Mouse (Mus musculus): ENCODE data around the gene Diexf. TPM values are rescaled to one million over a fixed set of nuclear protein-coding genes. Genes with fewer than 3 reads are reported as not detected.
A peak's percentile ranks its signal among the peaks of the same experiment; 100 is the strongest.

The Diexf gene
- polyA plus RNA-seq, 1 experiment from 2014 or later, result 10.6 TPM

DNA sequence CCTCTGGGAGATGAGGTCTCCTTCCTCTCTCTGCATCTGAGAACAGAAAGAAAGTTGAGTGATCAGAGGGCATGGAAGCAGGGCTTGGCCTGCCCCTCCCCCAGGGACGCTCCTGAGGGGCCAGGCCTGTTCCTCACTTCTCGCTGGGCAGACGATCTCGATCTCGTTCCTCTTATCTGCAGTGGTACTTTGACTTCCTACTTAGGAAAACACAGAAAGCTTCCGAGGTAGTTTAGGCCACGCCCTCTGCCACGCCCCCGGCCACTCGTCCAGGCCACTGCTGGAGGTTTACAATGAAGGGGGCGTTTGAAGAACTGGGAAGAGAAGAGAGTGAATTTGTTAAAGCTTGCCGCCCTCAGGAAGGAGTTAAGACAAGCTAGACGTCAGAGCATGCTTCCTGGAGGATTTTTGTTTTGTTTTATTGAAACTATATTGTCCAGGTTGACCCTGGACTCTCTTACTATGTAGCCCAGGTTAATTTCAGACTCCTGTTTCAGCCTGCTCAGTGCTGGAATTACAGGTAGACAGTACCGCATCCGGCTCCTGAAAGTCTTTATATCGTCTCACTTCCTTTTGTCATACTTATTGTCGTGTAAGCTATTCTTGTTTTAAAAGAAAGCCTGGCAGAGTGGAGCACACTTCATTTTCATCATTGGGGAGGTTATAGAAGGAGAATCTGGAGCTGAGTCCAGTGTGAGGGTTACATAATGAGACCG is 30.4 kb upstream of the Diexf start:
- Histone ChIP-seq H3K27ac (ENCODE audit: low read length) (peak overlapping the region; percentile 10; the same call in 1 of the 2 replicates), H3K9me3 (ENCODE audit: control insufficient read depth, low read depth, low read length) (no peaks in the 10 kb centered on the region), H3K4me3 (ENCODE audit: low read depth, low read length) (peak overlapping the region; percentile 16), H3K27me3 (ENCODE audit: control insufficient read depth, insufficient read depth, low read length) (no peaks in the 10 kb centered on the region), H3K9ac (replicated peaks; ENCODE audit: low read depth, low read length) (0 out of 2 replicates have a peak overlapping the region, but pooled peaks have one; percentile 10), H3K36me3 (ENCODE audit: control insufficient read depth, insufficient read depth, low read length) (no peaks in the 10 kb centered on the region; the same call in 1 of the 2 replicates), H3K4me2 (replicated peaks; ENCODE audit: low read depth, low read length) (peak overlapping the region; percentile 49), H3K4me1 (ENCODE audit: control insufficient read depth, insufficient read depth, low read length) (peaks cover 29% of the 10 kb centered on the region)
- WGBS, result 14% methylated on average over 18 of the region's 18 CpGs
- ATAC-seq (ENCODE audit: insufficient number of reproducible peaks, insufficient read depth, low FRiP score, low read depth), result peak; percentile 66; the same call in 1 of the 2 replicates

DNA sequence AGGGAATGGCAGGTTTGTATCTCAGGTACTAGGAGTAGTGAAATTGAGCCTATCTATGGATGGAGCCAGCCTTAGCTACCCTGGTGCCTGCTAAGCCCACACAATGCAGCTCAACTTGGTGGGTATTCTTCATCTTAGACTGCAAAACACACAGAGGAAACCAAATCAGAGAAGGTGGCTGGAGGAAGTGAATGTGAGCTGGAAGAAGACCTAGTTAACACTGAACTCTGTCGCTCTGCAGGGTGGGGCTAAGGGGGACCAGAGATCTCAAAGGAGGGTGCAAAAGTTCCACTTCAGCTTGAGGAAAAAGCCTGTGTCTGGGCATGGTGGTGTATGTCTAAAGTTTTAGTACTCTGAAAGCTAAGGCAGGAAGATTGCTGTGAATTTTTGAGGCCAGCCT is 29.5 kb upstream of the Diexf start:
- Histone ChIP-seq H3K4me1 (ENCODE audit: control insufficient read depth, insufficient read depth, low read length) (peaks cover 31% of the 10 kb centered on the region), H3K4me3 (ENCODE audit: low read depth, low read length) (no peak overlapping the region), H3K9ac (replicated peaks; ENCODE audit: low read depth, low read length) (no peak overlapping the region), H3K4me2 (replicated peaks; ENCODE audit: low read depth, low read length) (peak overlapping the region; percentile 49; the same call in 1 of the 2 replicates), H3K9me3 (ENCODE audit: control insufficient read depth, low read depth, low read length) (no peaks in the 10 kb centered on the region), H3K36me3 (ENCODE audit: control insufficient read depth, insufficient read depth, low read length) (no peaks in the 10 kb centered on the region), H3K27me3 (ENCODE audit: control insufficient read depth, insufficient read depth, low read length) (no peaks in the 10 kb centered on the region), H3K27ac (ENCODE audit: low read length) (no peak overlapping the region)
- WGBS, result 48% methylated on average over 1 of the region's 1 CpGs
- no peak for ATAC-seq (ENCODE audit: insufficient number of reproducible peaks, insufficient read depth, low FRiP score, low read depth)

DNA sequence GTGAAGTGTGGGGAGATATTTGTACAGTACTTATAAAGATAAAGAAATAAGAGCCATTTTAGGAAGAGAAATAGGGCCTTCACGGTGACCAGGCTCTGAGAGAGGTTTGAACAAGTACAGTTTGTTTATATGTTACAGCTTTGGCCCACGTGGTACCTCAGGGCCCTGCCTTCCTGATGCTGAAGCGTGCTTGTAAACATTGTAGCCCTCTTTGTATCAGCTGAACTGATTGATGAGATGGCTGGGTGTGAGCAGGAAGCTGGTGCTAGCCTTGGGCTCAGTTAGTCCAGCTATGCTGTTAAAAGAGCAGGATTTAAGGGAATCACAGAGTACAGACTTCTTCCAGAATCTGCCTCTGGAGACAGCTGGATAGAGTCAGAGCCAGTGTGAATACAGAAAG is 29.1 kb upstream of the Diexf start:
- Histone ChIP-seq H3K4me2 (replicated peaks; ENCODE audit: low read depth, low read length) (no peak overlapping the region), H3K9me3 (ENCODE audit: control insufficient read depth, low read depth, low read length) (no peaks in the 10 kb centered on the region), H3K36me3 (ENCODE audit: control insufficient read depth, insufficient read depth, low read length) (no peaks in the 10 kb centered on the region), H3K4me3 (ENCODE audit: low read depth, low read length) (no peak overlapping the region), H3K4me1 (ENCODE audit: control insufficient read depth, insufficient read depth, low read length) (peaks cover 31% of the 10 kb centered on the region), H3K27ac (ENCODE audit: low read length) (no peak overlapping the region), H3K27me3 (ENCODE audit: control insufficient read depth, insufficient read depth, low read length) (no peaks in the 10 kb centered on the region), H3K9ac (replicated peaks; ENCODE audit: low read depth, low read length) (no peak overlapping the region)
- WGBS, result 10% methylated on average over 3 of the region's 3 CpGs
- ATAC-seq (ENCODE audit: insufficient number of reproducible peaks, insufficient read depth, low FRiP score, low read depth), result no peak

DNA sequence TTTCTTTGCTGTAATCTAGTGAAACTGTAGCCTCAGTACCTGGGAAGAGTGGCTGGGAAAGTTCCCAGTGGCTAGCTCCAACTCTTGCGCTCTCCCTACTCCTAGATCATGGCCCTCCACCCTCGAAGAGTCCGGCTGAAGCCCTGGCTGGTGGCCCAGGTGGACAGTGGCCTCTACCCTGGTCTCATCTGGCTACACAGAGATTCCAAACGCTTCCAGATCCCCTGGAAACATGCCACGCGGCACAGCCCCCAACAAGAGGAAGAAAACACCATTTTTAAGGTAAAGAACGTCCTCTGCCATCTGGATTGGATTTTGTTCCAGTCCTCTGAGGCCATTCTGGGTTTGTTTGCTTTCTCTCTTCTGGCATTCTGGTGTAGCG is 27.0 kb upstream of the Diexf start:
- H3K36me3 ChIP-seq (ENCODE audit: control insufficient read depth, insufficient read depth, low read length), result no peaks in the 10 kb centered on the region
- no peaks in the 10 kb centered on the region for H3K9me3 ChIP-seq (ENCODE audit: control insufficient read depth, low read depth, low read length)
- H3K27ac ChIP-seq (ENCODE audit: low read length), result peak overlapping the region; percentile 56; the same call in 1 of the 2 replicates
- no peak overlapping the region for H3K4me3 ChIP-seq (ENCODE audit: low read depth, low read length)
- ATAC-seq (ENCODE audit: insufficient number of reproducible peaks, insufficient read depth, low FRiP score, low read depth), result no peak
- H3K27me3 ChIP-seq (ENCODE audit: control insufficient read depth, insufficient read depth, low read length), result peaks cover 9% of the 10 kb centered on the region; the same call in 1 of the 2 replicates
- H3K9ac ChIP-seq (replicated peaks; ENCODE audit: low read depth, low read length), result no peak overlapping the region
- no peak overlapping the region; the same call in 1 of the 2 replicates for H3K4me2 ChIP-seq (replicated peaks; ENCODE audit: low read depth, low read length)
- H3K4me1 ChIP-seq (ENCODE audit: control insufficient read depth, insufficient read depth, low read length), result peaks cover 38% of the 10 kb centered on the region
- 73% methylated on average over 8 of the region's 8 CpGs for WGBS

DNA sequence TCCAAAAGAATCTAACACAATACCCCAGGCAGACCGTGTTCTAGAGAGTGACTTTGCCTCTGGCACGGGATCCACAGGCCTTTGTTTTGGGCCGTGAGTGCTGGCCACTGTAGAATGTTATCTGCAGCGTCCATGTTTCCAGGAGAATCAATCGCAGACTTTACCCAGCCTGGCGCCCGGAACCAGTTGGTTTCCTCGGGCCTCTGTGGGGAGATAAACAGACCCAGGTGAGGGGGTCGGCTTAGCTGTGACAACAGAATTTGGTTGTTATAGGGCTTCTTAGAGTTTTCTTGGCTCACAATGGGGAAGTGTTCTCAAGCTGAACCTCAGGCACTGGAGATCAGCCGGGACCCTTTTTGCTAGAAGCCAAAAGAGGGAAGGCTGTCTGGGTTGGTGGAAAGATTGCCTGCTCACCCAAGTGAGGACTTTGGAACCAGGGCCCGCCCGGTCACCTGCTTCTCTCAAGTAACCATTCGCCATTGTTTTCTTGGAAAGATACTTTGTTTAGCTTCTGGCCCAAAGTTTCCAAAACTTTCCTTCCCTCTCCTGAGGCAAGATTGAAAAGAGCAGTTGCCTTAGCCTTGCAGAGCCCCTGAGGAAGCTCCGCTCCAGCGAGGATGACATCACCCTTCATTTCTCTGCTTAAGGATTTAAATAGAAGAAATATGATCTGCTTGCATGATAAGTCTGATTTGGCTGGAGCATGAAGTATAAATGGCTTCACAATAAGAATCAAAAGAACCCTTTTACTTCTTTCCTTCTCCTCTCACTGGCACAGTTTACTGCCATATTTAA is 26.4 kb upstream of the Diexf start:
- peaks cover 9% of the 10 kb centered on the region; the same call in 1 of the 2 replicates for H3K27me3 ChIP-seq (ENCODE audit: control insufficient read depth, insufficient read depth, low read length)
- no peak for ATAC-seq (ENCODE audit: insufficient number of reproducible peaks, insufficient read depth, low FRiP score, low read depth)
- peak overlapping the region; percentile 56 for H3K27ac ChIP-seq (ENCODE audit: low read length)
- H3K9me3 ChIP-seq (ENCODE audit: control insufficient read depth, low read depth, low read length), result no peaks in the 10 kb centered on the region
- H3K4me2 ChIP-seq (replicated peaks; ENCODE audit: low read depth, low read length), result peak overlapping the region; percentile 13
- no peaks in the 10 kb centered on the region for H3K36me3 ChIP-seq (ENCODE audit: control insufficient read depth, insufficient read depth, low read length)
- H3K4me3 ChIP-seq (ENCODE audit: low read depth, low read length), result no peak overlapping the region
- H3K4me1 ChIP-seq (ENCODE audit: control insufficient read depth, insufficient read depth, low read length), result peaks cover 38% of the 10 kb centered on the region
- H3K9ac ChIP-seq (replicated peaks; ENCODE audit: low read depth, low read length), result no peak overlapping the region
- WGBS, result 61% methylated on average over 15 of the region's 15 CpGs

DNA sequence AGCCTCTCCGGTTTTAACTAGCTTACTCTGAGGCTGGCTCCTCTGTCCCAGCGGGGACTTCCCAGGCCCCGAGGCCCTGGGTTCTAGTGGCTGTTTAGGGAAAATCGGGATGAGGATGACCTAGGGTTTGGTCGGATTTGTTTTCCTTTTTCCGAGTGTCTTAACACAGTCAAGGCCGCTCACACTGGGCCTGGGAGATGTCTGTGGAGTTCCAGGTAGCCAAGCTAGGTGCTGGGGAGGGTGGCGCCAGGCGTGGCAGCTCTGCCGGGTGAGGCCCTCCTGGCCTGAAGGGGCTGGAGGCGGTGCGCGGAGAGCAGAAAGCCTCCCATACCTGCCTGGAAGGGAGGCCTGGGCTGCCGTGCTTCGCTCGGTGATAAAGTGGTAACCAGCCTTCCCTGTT is 23.5 kb upstream of the Diexf start:
- peaks cover 19% of the 10 kb centered on the region; the same call in 1 of the 2 replicates for H3K4me1 ChIP-seq (ENCODE audit: control insufficient read depth, insufficient read depth, low read length)
- 24% methylated on average over 16 of the region's 16 CpGs for WGBS
- no peaks in the 10 kb centered on the region for H3K36me3 ChIP-seq (ENCODE audit: control insufficient read depth, insufficient read depth, low read length)
- peak overlapping the region; percentile 26; the same call in 1 of the 2 replicates for H3K9ac ChIP-seq (replicated peaks; ENCODE audit: low read depth, low read length)
- ATAC-seq (ENCODE audit: insufficient number of reproducible peaks, insufficient read depth, low FRiP score, low read depth), result peak; percentile 50
- H3K4me2 ChIP-seq (replicated peaks; ENCODE audit: low read depth, low read length), result peak overlapping the region; percentile 55
- H3K4me3 ChIP-seq (ENCODE audit: low read depth, low read length), result peak overlapping the region; percentile 42
- H3K27me3 ChIP-seq (ENCODE audit: control insufficient read depth, insufficient read depth, low read length), result peaks cover 9% of the 10 kb centered on the region; the same call in 1 of the 2 replicates
- peak overlapping the region; percentile 58; the same call in 1 of the 2 replicates for H3K27ac ChIP-seq (ENCODE audit: low read length)
- no peaks in the 10 kb centered on the region for H3K9me3 ChIP-seq (ENCODE audit: control insufficient read depth, low read depth, low read length)

DNA sequence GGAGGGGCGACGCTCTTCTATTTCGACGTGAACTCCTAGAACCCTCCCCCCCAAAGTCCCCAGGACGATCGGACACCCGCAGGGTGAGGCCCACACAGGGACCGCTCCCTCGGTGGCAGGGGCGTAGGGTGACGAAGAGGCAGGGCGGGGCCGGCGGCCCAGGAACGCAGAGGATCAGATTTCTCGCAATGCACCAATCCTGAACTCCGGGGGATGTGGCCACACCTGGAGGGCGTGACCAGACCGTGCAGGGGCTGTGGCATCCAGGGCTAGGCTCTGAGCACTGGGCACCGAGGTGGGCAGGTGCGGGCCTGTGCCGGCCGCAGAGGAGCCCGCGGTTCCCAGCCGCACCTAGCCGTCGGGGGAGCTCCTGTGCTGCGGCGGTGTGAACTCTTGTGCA is 22.8 kb upstream of the Diexf start, which contains the start of gene Irf6:
Gene Irf6 (plus strand): TSS at position 240 of the 400 bp plus-strand sequence.
- Histone ChIP-seq H3K4me3 (ENCODE audit: low read depth, low read length) (peak within 1 kb of the TSS; percentile 42), H3K4me1 (ENCODE audit: control insufficient read depth, insufficient read depth, low read length) (peaks cover 19% of the 10 kb centered on the region; the same call in 1 of the 2 replicates), H3K36me3 (ENCODE audit: control insufficient read depth, insufficient read depth, low read length) (no peaks in the 10 kb centered on the region), H3K9ac (replicated peaks; ENCODE audit: low read depth, low read length) (peak within 1 kb of the TSS; percentile 26; the same call in 1 of the 2 replicates), H3K4me2 (replicated peaks; ENCODE audit: low read depth, low read length) (peak within 1 kb of the TSS; percentile 55), H3K27ac (ENCODE audit: low read length) (peak within 1 kb of the TSS; percentile 58; the same call in 1 of the 2 replicates), H3K27me3 (ENCODE audit: control insufficient read depth, insufficient read depth, low read length) (peaks cover 9% of the 10 kb centered on the region; the same call in 1 of the 2 replicates), H3K9me3 (ENCODE audit: control insufficient read depth, low read depth, low read length) (no peaks in the 10 kb centered on the region)
- WGBS, result under 1% methylated on average over 30 of the region's 30 CpGs
- peak; percentile 96 for ATAC-seq (ENCODE audit: insufficient number of reproducible peaks, insufficient read depth, low FRiP score, low read depth)

DNA sequence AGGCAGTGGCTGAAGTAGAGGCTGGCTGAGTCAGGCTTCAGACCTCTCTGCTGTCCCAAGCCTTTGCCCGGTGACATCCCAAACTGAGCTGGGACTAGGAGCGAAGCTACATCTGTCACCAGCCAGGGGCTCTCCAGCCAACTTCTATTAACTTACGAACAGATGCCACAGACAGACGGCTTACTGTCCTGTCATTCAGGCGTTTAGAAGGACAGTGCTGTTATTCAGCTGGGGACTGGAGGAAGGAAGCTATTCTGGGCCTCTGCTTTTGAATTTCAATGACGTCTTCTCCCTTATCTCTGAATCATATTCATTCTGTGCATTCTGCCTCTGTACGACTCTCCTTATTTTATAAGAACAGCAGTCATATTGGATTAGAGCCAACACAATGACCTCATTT is 21.1 kb upstream of the Diexf start:
- no peak for ATAC-seq (ENCODE audit: insufficient number of reproducible peaks, insufficient read depth, low FRiP score, low read depth)
- no peaks in the 10 kb centered on the region for H3K36me3 ChIP-seq (ENCODE audit: control insufficient read depth, insufficient read depth, low read length)
- WGBS, result 40% methylated on average over 7 of the region's 7 CpGs
- peaks cover 9% of the 10 kb centered on the region; the same call in 1 of the 2 replicates for H3K27me3 ChIP-seq (ENCODE audit: control insufficient read depth, insufficient read depth, low read length)
- H3K9me3 ChIP-seq (ENCODE audit: control insufficient read depth, low read depth, low read length), result no peaks in the 10 kb centered on the region
- H3K4me3 ChIP-seq (ENCODE audit: low read depth, low read length), result no peak overlapping the region
- no peak overlapping the region for H3K9ac ChIP-seq (replicated peaks; ENCODE audit: low read depth, low read length)
- no peak overlapping the region for H3K4me2 ChIP-seq (replicated peaks; ENCODE audit: low read depth, low read length)
- no peak overlapping the region for H3K27ac ChIP-seq (ENCODE audit: low read length)
- H3K4me1 ChIP-seq (ENCODE audit: control insufficient read depth, insufficient read depth, low read length), result peaks cover 11% of the 10 kb centered on the region; the same call in 1 of the 2 replicates
